Mouse (Mus musculus) kidney, embryonic 15.5 days (tissue): ENCODE data around the gene Ppp1r12b. TPM values are rescaled to one million over a fixed set of nuclear protein-coding genes. Genes with fewer than 3 reads are reported as not detected.

ENCODE experiments used
- ATAC-seq: fragments of 200-750 bp; cut with Nextera tagmentation; replicated peaks from 2 replicates; pipeline ENCODE4 v1.8.0; 2017; ENCODE audit warnings: moderate TSS enrichment; ENCODE audit not compliant: low FRiP score
- H3K27ac ChIP-seq: fragments of 300-500 bp; sonication (generic); 2 replicates; pipeline ENCODE4 v1.5.1; 2015; ENCODE audit warnings: mild to moderate bottlenecking, inconsistent platforms
- H3K27me3 ChIP-seq: fragments of 300-500 bp; sonication (generic); 2 replicates; pipeline ENCODE4 v1.6.1; 2015; ENCODE audit warnings: inconsistent platforms
- H3K36me3 ChIP-seq: fragments of 300-500 bp; sonication (generic); 2 replicates; pipeline ENCODE4 v1.6.1; 2015; ENCODE audit warnings: inconsistent platforms
- H3K4me1 ChIP-seq: fragments of 300-500 bp; sonication (generic); 2 replicates; pipeline ENCODE4 v1.6.1; 2015; ENCODE audit warnings: inconsistent platforms
- H3K4me2 ChIP-seq: fragments of 300-500 bp; sonication (generic); 2 replicates; pipeline ENCODE4 v1.6.1; 2015; ENCODE audit warnings: moderate library complexity, mild to moderate bottlenecking, inconsistent platforms
- H3K4me3 ChIP-seq: fragments of 300-500 bp; sonication (generic); replicated peaks from 2 replicates; pipeline ENCODE4 v1.5.1; 2015; ENCODE audit warnings: mild to moderate bottlenecking, inconsistent platforms
- H3K9ac ChIP-seq: fragments of 300-500 bp; sonication (generic); 2 replicates; pipeline ENCODE4 v1.6.1; 2015; ENCODE audit warnings: mild to moderate bottlenecking, inconsistent platforms
- H3K9me3 ChIP-seq: fragments of 300-500 bp; sonication (generic); replicated peaks from 2 replicates; pipeline ENCODE4 v1.6.1; 2016; ENCODE audit warnings: inconsistent platforms
- WGBS: fragments of 180-500 bp; shearing (Covaris S2); methylation state at CpG from one replicate; pipeline ENCODE4 v1.1.7; 2015; ENCODE audit warnings: mixed read lengths; 5-methylcytosine and 5-hydroxymethylcytosine counted together
- polyA plus RNA-seq: library from polyadenylated mRNA; unstranded; fragments of >200 nt; fragmentation: Nextera tagmentation; extraction: Ambion mirVana; gene quantifications from 2 replicates; pipeline ENCODE4 v1.2.1, GENCODE M21; 2015

Gene Ppp1r12b
- polyA plus RNA-seq, 1 experiment from 2014 or later = 6.7 TPM

GRCm38 (mm10) chr1:134936335-134936734 lies 19.4 kb downstream of the Ppp1r12b start:
- Histone ChIP-seq H3K27ac (no peak overlapping the region), H3K9me3 (no peaks in the 10 kb centered on the region), H3K4me3 (no peak overlapping the region), H3K4me2 (no peak overlapping the region), H3K4me1 (peaks cover 16% of the 10 kb centered on the region), H3K36me3 (no peaks in the 10 kb centered on the region), H3K9ac (no peak overlapping the region), H3K27me3 (no peaks in the 10 kb centered on the region)
- WGBS = 87% methylated on average over 6 of the region's 6 CpGs
- ATAC-seq = no peak

DNA sequence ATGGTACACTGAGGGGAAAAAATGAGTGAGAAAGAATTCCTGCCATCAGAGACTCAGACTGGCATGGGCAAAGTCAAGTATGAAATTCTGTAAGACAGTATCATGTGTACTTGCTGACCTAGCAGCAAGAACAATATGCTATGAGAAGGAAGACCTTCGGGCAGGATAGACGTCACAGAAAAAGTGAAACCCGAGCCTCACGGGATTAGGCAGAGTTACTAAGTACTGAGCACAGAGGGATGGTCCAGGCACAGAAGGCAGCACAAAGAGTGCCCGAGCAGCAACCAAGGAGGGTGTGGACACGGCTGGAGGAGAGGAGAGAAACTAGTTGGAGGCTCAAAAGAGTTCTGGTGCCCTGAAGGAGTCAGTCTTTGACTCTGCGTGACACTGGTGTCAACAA lies 23.3 kb downstream of the Ppp1r12b start:
- no peak overlapping the region for H3K4me2 ChIP-seq
- H3K36me3 ChIP-seq = no peaks in the 10 kb centered on the region
- H3K9me3 ChIP-seq = no peaks in the 10 kb centered on the region
- H3K4me1 ChIP-seq = 0 out of 2 replicates have a peak, but pooled peaks cover 6% of the 10 kb centered on the region
- 34% methylated on average over 7 of the region's 7 CpGs for WGBS
- H3K27ac ChIP-seq = no peak overlapping the region
- H3K27me3 ChIP-seq = no peaks in the 10 kb centered on the region
- no peak for ATAC-seq
- no peak overlapping the region for H3K9ac ChIP-seq
- H3K4me3 ChIP-seq = no peak overlapping the region

GRCm38 (mm10) chr1:134919010-134919409 lies 36.7 kb downstream of the Ppp1r12b start:
- ATAC-seq = no peak
- Histone ChIP-seq H3K4me1 (peaks cover 9% of the 10 kb centered on the region; the same call in 1 of the 2 replicates), H3K36me3 (no peaks in the 10 kb centered on the region), H3K4me3 (no peak overlapping the region), H3K4me2 (no peak overlapping the region), H3K27me3 (no peaks in the 10 kb centered on the region), H3K9me3 (no peaks in the 10 kb centered on the region), H3K27ac (no peak overlapping the region), H3K9ac (no peak overlapping the region)
- 66% methylated on average over 6 of the region's 6 CpGs for WGBS

DNA sequence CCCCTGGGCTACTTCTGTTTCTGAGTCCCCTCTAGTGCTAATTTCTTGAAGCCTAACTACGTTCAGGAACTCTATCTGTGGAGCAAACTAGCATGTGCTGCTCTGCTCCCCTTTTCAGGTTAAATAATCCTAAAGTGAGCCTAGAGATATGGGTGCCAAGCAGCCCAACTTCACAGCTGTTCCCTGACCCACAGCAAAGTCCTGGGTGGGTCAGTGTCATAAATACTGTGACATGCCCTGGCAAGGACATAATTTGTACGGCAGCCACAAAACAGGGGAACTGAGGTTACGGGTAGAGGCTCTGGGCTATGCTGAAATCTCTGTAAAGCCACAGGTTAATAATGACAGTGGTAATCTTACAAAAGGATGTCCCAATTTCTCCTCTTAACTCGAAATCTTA lies 40.3 kb downstream of the Ppp1r12b start:
- WGBS = 66% methylated on average over 4 of the region's 4 CpGs
- no peaks in the 10 kb centered on the region for H3K36me3 ChIP-seq
- no peak overlapping the region for H3K4me2 ChIP-seq
- H3K4me3 ChIP-seq = no peak overlapping the region
- no peak overlapping the region for H3K27ac ChIP-seq
- H3K4me1 ChIP-seq = peaks cover 4% of the 10 kb centered on the region; the same call in 1 of the 2 replicates
- H3K27me3 ChIP-seq = no peaks in the 10 kb centered on the region
- H3K9me3 ChIP-seq = no peaks in the 10 kb centered on the region
- ATAC-seq = no peak
- no peak overlapping the region for H3K9ac ChIP-seq

DNA sequence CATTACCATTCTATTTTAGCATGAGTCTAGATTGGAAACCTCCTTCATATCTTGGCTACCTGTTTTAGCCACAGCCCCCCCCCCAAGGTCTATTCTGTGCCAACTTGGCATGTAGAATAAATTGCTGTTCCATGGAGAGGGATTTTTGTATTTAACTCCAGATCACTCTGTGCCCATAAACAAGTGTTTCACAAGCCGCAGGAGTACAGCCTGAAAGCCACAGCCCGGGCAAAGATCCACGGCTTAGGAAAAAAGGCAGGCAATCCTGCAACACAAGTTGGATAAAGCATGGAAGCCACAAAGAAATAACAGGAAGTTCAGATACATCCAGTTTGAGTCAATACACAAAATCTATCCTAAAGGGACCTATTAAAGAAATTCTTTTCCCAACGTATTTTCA lies 42.2 kb downstream of the Ppp1r12b start:
- 90% methylated on average over 4 of the region's 4 CpGs for WGBS
- no peak for ATAC-seq

GRCm38 (mm10) chr1:134911892-134912291 lies 43.9 kb downstream of the Ppp1r12b start:
- WGBS = 83% methylated on average over 4 of the region's 4 CpGs
- Histone ChIP-seq H3K27me3 (no peaks in the 10 kb centered on the region), H3K4me3 (no peak overlapping the region), H3K27ac (no peak overlapping the region), H3K4me2 (no peak overlapping the region), H3K36me3 (no peaks in the 10 kb centered on the region), H3K9ac (no peak overlapping the region), H3K9me3 (no peaks in the 10 kb centered on the region), H3K4me1 (no peaks in the 10 kb centered on the region)
- no peak for ATAC-seq

More for the DNA sequence above, 42.2 kb downstream of the Ppp1r12b start:
- Histone ChIP-seq H3K27me3 (no peaks in the 10 kb centered on the region), H3K4me2 (no peak overlapping the region), H3K9me3 (no peaks in the 10 kb centered on the region), H3K27ac (no peak overlapping the region), H3K9ac (no peak overlapping the region), H3K36me3 (no peaks in the 10 kb centered on the region), H3K4me1 (no peaks in the 10 kb centered on the region), H3K4me3 (no peak overlapping the region)

DNA sequence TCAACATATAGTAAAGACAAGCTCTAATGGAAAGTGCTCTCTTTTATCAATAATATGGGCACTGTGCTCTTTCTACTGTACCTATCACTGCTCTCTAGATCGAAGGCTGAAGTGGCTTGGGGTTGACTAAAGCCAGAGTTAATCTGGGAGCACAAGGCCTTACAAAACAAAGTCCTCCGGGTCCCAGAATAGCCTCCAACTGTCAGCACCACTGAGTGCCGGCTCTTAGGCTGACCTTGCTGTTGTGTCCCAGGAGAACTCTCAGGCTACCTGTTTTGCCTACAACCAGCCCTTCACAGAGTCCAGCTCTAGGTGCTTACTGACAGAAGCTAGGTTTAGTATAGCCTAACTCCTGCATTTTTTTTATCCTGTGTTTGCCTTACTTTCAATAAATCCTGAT lies 45.7 kb downstream of the Ppp1r12b start:
- no peak overlapping the region for H3K4me2 ChIP-seq
- H3K4me1 ChIP-seq = no peaks in the 10 kb centered on the region
- H3K4me3 ChIP-seq = no peak overlapping the region
- no peaks in the 10 kb centered on the region for H3K36me3 ChIP-seq
- H3K27ac ChIP-seq = no peak overlapping the region
- H3K27me3 ChIP-seq = no peaks in the 10 kb centered on the region
- no peak for ATAC-seq
- WGBS = 57% methylated on average over 3 of the region's 3 CpGs
- H3K9ac ChIP-seq = no peak overlapping the region
- no peaks in the 10 kb centered on the region for H3K9me3 ChIP-seq

DNA sequence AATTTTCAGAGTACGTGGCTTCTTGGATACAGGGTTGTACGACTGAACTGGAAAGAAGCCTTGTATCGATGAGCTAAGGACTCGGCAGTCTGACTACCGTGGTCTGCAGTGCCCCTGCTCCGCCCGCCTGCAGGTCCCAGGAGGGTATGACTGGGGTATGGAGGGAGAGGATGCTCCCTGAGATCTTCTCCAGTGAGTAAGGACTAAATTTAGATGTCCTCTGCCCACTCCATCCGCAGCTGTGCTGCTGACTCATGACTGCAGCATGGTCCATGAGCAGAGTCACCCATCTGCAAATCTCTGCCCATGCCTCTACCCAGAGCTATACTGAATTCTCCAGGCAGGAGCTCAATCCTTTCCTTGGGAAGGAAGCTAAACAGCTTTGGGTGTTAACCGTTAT lies 46.3 kb downstream of the Ppp1r12b start:
- no peak overlapping the region for H3K9ac ChIP-seq
- no peaks in the 10 kb centered on the region for H3K36me3 ChIP-seq
- H3K4me3 ChIP-seq = no peak overlapping the region
- no peaks in the 10 kb centered on the region for H3K9me3 ChIP-seq
- WGBS = 75% methylated on average over 9 of the region's 9 CpGs
- H3K4me2 ChIP-seq = no peak overlapping the region
- no peak overlapping the region for H3K27ac ChIP-seq
- H3K27me3 ChIP-seq = no peaks in the 10 kb centered on the region
- no peaks in the 10 kb centered on the region for H3K4me1 ChIP-seq
- no peak for ATAC-seq

GRCm38 (mm10) chr1:134902051-134902619 lies 53.6 kb downstream of the Ppp1r12b start:
- Histone ChIP-seq H3K4me3 (no peak overlapping the region), H3K27ac (no peak overlapping the region), H3K27me3 (no peaks in the 10 kb centered on the region), H3K4me1 (no peaks in the 10 kb centered on the region), H3K9ac (no peak overlapping the region), H3K36me3 (no peaks in the 10 kb centered on the region), H3K9me3 (no peaks in the 10 kb centered on the region), H3K4me2 (no peak overlapping the region)
- no peak for ATAC-seq
- WGBS = 59% methylated on average over 3 of the region's 3 CpGs

DNA sequence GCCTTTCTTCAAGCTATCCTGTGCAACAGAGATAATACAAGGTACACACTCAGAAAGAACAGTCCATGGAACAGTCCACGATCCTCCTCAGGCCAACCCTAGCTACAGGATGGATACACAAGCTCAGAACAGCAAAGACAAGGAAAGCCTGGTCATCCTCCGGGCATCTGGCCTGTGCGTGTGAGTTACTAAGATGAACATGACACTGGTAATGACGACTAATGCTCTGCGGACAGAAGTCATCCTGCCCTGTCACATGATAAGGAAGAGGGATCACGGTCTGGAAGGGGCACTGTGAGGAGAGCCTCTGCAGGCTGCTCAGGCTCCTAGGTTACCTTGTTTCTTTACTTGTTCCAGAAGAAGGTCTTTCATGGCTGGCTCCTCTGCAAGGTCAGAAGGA lies 59.7 kb downstream of the Ppp1r12b start:
- Histone ChIP-seq H3K4me2 (no peak overlapping the region), H3K36me3 (peaks cover 22% of the 10 kb centered on the region), H3K9ac (no peak overlapping the region), H3K4me1 (no peaks in the 10 kb centered on the region), H3K4me3 (no peak overlapping the region), H3K27ac (no peak overlapping the region), H3K27me3 (no peaks in the 10 kb centered on the region), H3K9me3 (no peaks in the 10 kb centered on the region)
- 92% methylated on average over 6 of the region's 6 CpGs for WGBS
- ATAC-seq = no peak

DNA sequence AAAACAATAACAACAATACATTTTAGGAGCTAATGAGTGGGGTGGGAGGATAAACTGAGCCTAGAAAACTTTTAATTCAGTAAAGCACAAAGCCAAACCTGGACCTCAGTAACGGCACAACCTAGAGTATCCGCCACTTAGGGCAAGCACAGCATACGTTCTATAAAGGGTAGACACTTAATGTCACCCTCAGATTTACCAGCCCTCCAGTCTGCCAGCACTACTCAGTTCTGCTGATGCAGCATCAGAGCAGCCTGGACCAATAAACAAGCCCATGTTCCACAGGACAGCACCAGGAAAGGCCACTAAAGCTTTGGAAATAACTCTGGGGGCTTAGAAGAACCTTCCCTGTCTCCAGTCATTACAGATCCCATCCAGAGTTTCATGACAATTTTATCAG lies 60.9 kb downstream of the Ppp1r12b start:
- Histone ChIP-seq H3K9me3 (no peaks in the 10 kb centered on the region), H3K27ac (no peak overlapping the region), H3K4me3 (no peak overlapping the region), H3K27me3 (no peaks in the 10 kb centered on the region), H3K4me2 (no peak overlapping the region), H3K36me3 (peaks cover 25% of the 10 kb centered on the region), H3K9ac (no peak overlapping the region), H3K4me1 (no peaks in the 10 kb centered on the region)
- ATAC-seq = no peak
- WGBS = 91% methylated on average over 3 of the region's 3 CpGs

GRCm38 (mm10) chr1:134891916-134892315 lies 63.8 kb downstream of the Ppp1r12b start:
- Histone ChIP-seq H3K4me1 (no peaks in the 10 kb centered on the region), H3K36me3 (peaks cover 27% of the 10 kb centered on the region), H3K27ac (no peak overlapping the region), H3K9ac (no peak overlapping the region), H3K27me3 (no peaks in the 10 kb centered on the region), H3K4me2 (no peak overlapping the region), H3K9me3 (no peaks in the 10 kb centered on the region), H3K4me3 (no peak overlapping the region)
- 59% methylated on average over 5 of the region's 5 CpGs for WGBS
- ATAC-seq = 0 out of 2 replicates have a peak, but pooled peaks have one; percentile 22

DNA sequence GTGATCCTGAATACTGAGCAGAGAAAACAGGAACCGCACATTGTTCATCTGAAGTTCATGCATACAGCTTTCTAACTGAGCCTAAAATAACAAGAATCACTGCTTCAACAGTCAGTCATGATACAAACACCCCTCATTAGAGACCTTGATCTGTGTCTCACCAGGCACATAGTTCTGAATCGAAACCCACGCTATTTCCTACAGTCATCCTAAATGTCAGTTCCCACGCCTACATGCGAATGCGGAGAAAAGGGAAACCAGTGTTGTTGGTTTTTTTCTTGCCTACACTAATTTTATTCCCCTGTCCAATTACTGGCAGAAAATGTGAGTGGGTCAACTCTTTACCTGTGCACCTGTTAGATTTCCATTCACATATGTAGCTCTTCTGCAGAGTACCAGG lies 66.1 kb downstream of the Ppp1r12b start:
- WGBS = 90% methylated on average over 6 of the region's 6 CpGs
- H3K4me1 ChIP-seq = no peaks in the 10 kb centered on the region
- no peak overlapping the region for H3K4me2 ChIP-seq
- H3K4me3 ChIP-seq = no peak overlapping the region
- H3K9ac ChIP-seq = no peak overlapping the region
- H3K27me3 ChIP-seq = no peaks in the 10 kb centered on the region
- H3K36me3 ChIP-seq = peaks cover 28% of the 10 kb centered on the region
- no peak for ATAC-seq
- H3K9me3 ChIP-seq = no peaks in the 10 kb centered on the region
- H3K27ac ChIP-seq = no peak overlapping the region
